Mouse (Mus musculus): Measurements from ENCODE around the gene Gm9918. TPM values are rescaled to one million over a fixed set of nuclear protein-coding genes. Genes with fewer than 3 reads are reported as not detected.
A peak's percentile ranks its signal among the peaks of the same experiment; 100 is the strongest.

The Gm9918 gene
- polyA plus RNA-seq, 1 experiment = not detected

GRCm38 (mm10) chr15:102287395-102287794, 17.0 kb downstream of the Gm9918 start:
- DNase-seq (ENCODE audit: low read depth in 1 of 2, low spot score in 2 of 2) = peak; percentile 40 to 50

GRCm38 (mm10) chr15:102295633-102296367, 25.4 kb downstream of the Gm9918 start, which contains the start of gene Espl1:
Espl1 (plus strand) TSS chr15:102296266.
- H3K36me3 ChIP-seq (ENCODE audit: control insufficient read depth, insufficient read depth, low read length) = no peaks in the 10 kb centered on the region
- no peak for TF ChIP-seq CTCF (IDR thresholded peaks at IDR 0.05; ENCODE audit: extremely low read depth, insufficient read depth, insufficient read length, insufficient replicate concordance)
- TF ChIP-seq POLR2A (IDR thresholded peaks at IDR 0.05; ENCODE audit: low read depth, low read length) = peak; percentile 14; the same call in 1 of the 2 replicates
- H3K4me1 ChIP-seq (ENCODE audit: control insufficient read depth, insufficient read depth, insufficient read length) = peaks cover 3% of the 10 kb centered on the region; the same call in 1 of the 2 replicates
- 5% methylated on average over 25 of the region's 25 CpGs for WGBS
- no peak within 1 kb of the TSS for H3K27ac ChIP-seq (ENCODE audit: insufficient read depth, low read length)
- H3K27me3 ChIP-seq (ENCODE audit: control insufficient read depth, insufficient read depth, low read length) = no peaks in the 10 kb centered on the region
- peak within 1 kb of the TSS; percentile 93 for H3K4me3 ChIP-seq (ENCODE audit: extremely low read depth, insufficient read depth, insufficient read length)
- peak; percentile 77 to 93 for DNase-seq (ENCODE audit: low read depth in 1 of 2, low spot score in 2 of 2)

More at GRCm38 (mm10) chr15:102287395-102287794, 17.0 kb downstream of the Gm9918 start:
- TF ChIP-seq POLR2A (IDR thresholded peaks at IDR 0.05; ENCODE audit: low read depth, low read length) = no peak
- no peaks in the 10 kb centered on the region for H3K36me3 ChIP-seq (ENCODE audit: control insufficient read depth, insufficient read depth, low read length)
- no peak overlapping the region for H3K4me3 ChIP-seq (ENCODE audit: extremely low read depth, insufficient read depth, insufficient read length)
- no peaks in the 10 kb centered on the region for H3K27me3 ChIP-seq (ENCODE audit: control insufficient read depth, insufficient read depth, low read length)
- H3K4me1 ChIP-seq (ENCODE audit: control insufficient read depth, insufficient read depth, insufficient read length) = no peaks in the 10 kb centered on the region
- H3K27ac ChIP-seq (ENCODE audit: insufficient read depth, low read length) = no peak overlapping the region

- Histone ChIP-seq H3K4me1 (ENCODE audit: control insufficient read depth, insufficient read depth, insufficient read length) (peaks cover 3% of the 10 kb centered on the region; the same call in 1 of the 2 replicates), H3K27ac (ENCODE audit: insufficient read depth, low read length) (no peak overlapping the region), H3K27me3 (ENCODE audit: control insufficient read depth, insufficient read depth, low read length) (no peaks in the 10 kb centered on the region), H3K4me3 (ENCODE audit: extremely low read depth, insufficient read depth, insufficient read length) (peak overlapping the region; percentile 93), H3K36me3 (ENCODE audit: control insufficient read depth, insufficient read depth, low read length) (no peaks in the 10 kb centered on the region)
- WGBS = 6% methylated on average over 24 of the region's 24 CpGs
- TF ChIP-seq CTCF (IDR thresholded peaks at IDR 0.05; ENCODE audit: extremely low read depth, insufficient read depth, insufficient read length, insufficient replicate concordance) = no peak
- TF ChIP-seq POLR2A (IDR thresholded peaks at IDR 0.05; ENCODE audit: low read depth, low read length) = no peak
- no peak for DNase-seq (ENCODE audit: low read depth in 1 of 2, low spot score in 2 of 2)
Observed at GRCm38 (mm10) chr15:102296368-102297006, 26.1 kb downstream of the Gm9918 start.

- no peaks in the 10 kb centered on the region for H3K36me3 ChIP-seq (ENCODE audit: control insufficient read depth, insufficient read depth, low read length)
- 88% methylated on average over 6 of the region's 6 CpGs for WGBS
- no peak for TF ChIP-seq POLR2A (IDR thresholded peaks at IDR 0.05; ENCODE audit: low read depth, low read length)
- TF ChIP-seq CTCF (IDR thresholded peaks at IDR 0.05; ENCODE audit: extremely low read depth, insufficient read depth, insufficient read length, insufficient replicate concordance) = no peak
- H3K4me1 ChIP-seq (ENCODE audit: control insufficient read depth, insufficient read depth, insufficient read length) = no peaks in the 10 kb centered on the region
- no peak overlapping the region for H3K27ac ChIP-seq (ENCODE audit: insufficient read depth, low read length)
- no peak for DNase-seq (ENCODE audit: low read depth in 1 of 2, low spot score in 2 of 2)
- H3K4me3 ChIP-seq (ENCODE audit: extremely low read depth, insufficient read depth, insufficient read length) = no peak overlapping the region
- H3K27me3 ChIP-seq (ENCODE audit: control insufficient read depth, insufficient read depth, low read length) = no peaks in the 10 kb centered on the region
Observed at GRCm38 (mm10) chr15:102302542-102302941, 32.2 kb downstream of the Gm9918 start.

GRCm38 (mm10) chr15:102308717-102309116, 38.4 kb downstream of the Gm9918 start:
- 94% methylated on average over 9 of the region's 9 CpGs for WGBS

GRCm38 (mm10) chr15:102310074-102310845, 39.9 kb downstream of the Gm9918 start:
- no peaks in the 10 kb centered on the region for H3K4me1 ChIP-seq (ENCODE audit: control insufficient read depth, insufficient read depth, insufficient read length)
- H3K27ac ChIP-seq (ENCODE audit: insufficient read depth, low read length) = no peak overlapping the region
- no peak for DNase-seq (ENCODE audit: low read depth in 1 of 2, low spot score in 2 of 2)
- H3K27me3 ChIP-seq (ENCODE audit: control insufficient read depth, insufficient read depth, low read length) = no peaks in the 10 kb centered on the region
- no peak overlapping the region for H3K4me3 ChIP-seq (ENCODE audit: extremely low read depth, insufficient read depth, insufficient read length)
- 91% methylated on average over 10 of the region's 10 CpGs for WGBS
- H3K36me3 ChIP-seq (ENCODE audit: control insufficient read depth, insufficient read depth, low read length) = no peaks in the 10 kb centered on the region
- TF ChIP-seq POLR2A (IDR thresholded peaks at IDR 0.05; ENCODE audit: low read depth, low read length) (no peak), CTCF (IDR thresholded peaks at IDR 0.05; ENCODE audit: extremely low read depth, insufficient read depth, insufficient read length, insufficient replicate concordance) (no peak)

More at GRCm38 (mm10) chr15:102308717-102309116, 38.4 kb downstream of the Gm9918 start:
- no peak overlapping the region for H3K4me3 ChIP-seq (ENCODE audit: extremely low read depth, insufficient read depth, insufficient read length)
- no peaks in the 10 kb centered on the region for H3K4me1 ChIP-seq (ENCODE audit: control insufficient read depth, insufficient read depth, insufficient read length)
- no peak overlapping the region for H3K27ac ChIP-seq (ENCODE audit: insufficient read depth, low read length)
- no peak for TF ChIP-seq POLR2A (IDR thresholded peaks at IDR 0.05; ENCODE audit: low read depth, low read length)
- TF ChIP-seq CTCF (IDR thresholded peaks at IDR 0.05; ENCODE audit: extremely low read depth, insufficient read depth, insufficient read length, insufficient replicate concordance) = no peak
- H3K36me3 ChIP-seq (ENCODE audit: control insufficient read depth, insufficient read depth, low read length) = no peaks in the 10 kb centered on the region
- no peaks in the 10 kb centered on the region for H3K27me3 ChIP-seq (ENCODE audit: control insufficient read depth, insufficient read depth, low read length)
- DNase-seq (ENCODE audit: low read depth in 1 of 2, low spot score in 2 of 2) = no peak
